9 mouse cellular contexts compared by ENCODE assay signal in genomic region chr7:89463775-89464592, GRCm38 (mm10). TPM values are rescaled to one million over a fixed set of nuclear protein-coding genes. Genes with fewer than 3 reads are reported as not detected.
DNase-seq lines count a peak whose midpoint lies in the region; ATAC-seq lines count a peak whose summit lies in the region.
"Had no signal": no experiment of that assay in that cellular context is flagged by ENCODE, and none has a peak within 500 bp of the region (broad histone marks: within the 10 kb centered on the region; RNA-seq: fewer than 3 reads in every experiment).

No protein-coding gene starts in this region.

- 56% methylated on average over 10 of the region's 10 CpGs for WGBS in forebrain, embryonic 13.5 days
- WGBS in forebrain, embryonic 10.5 days: 83% methylated on average over 10 of the region's 10 CpGs
- 43% methylated on average over 10 of the region's 10 CpGs for WGBS in embryonic facial prominence, embryonic 14.5 days
- WGBS in limb, embryonic 11.5 days: 47% methylated on average over 10 of the region's 10 CpGs
- WGBS in intestine, embryonic 16.5 days: 68% methylated on average over 10 of the region's 10 CpGs

- 0 out of 2 replicates have a peak, but pooled peaks cover 3% of the 10 kb centered on the region for H3K4me1 ChIP-seq in forebrain, embryonic 13.5 days
- H3K4me1 ChIP-seq in forebrain, embryonic 10.5 days: peaks cover 10% of the 10 kb centered on the region
- peaks cover 15% of the 10 kb centered on the region; the same call in 1 of the 2 replicates for H3K4me1 ChIP-seq in embryonic facial prominence, embryonic 14.5 days (ENCODE audit: control insufficient read depth, insufficient read depth, low read length)
- H3K4me1 ChIP-seq in limb, embryonic 11.5 days (ENCODE audit: control insufficient read depth, insufficient read depth, low read length): no peaks in the 10 kb centered on the region
- H3K4me1 ChIP-seq in intestine, embryonic 16.5 days (ENCODE audit: control insufficient read depth, insufficient read depth, low read length): peaks cover 5% of the 10 kb centered on the region; the same call in 1 of the 2 replicates

- no peaks in the 10 kb centered on the region for H3K36me3 ChIP-seq in forebrain, embryonic 13.5 days (ENCODE audit: poor library complexity, severe bottlenecking)
- H3K36me3 ChIP-seq in forebrain, embryonic 10.5 days (replicated peaks): no peaks in the 10 kb centered on the region
- H3K36me3 ChIP-seq in embryonic facial prominence, embryonic 14.5 days (ENCODE audit: control insufficient read depth, insufficient read depth, low read length): no peaks in the 10 kb centered on the region
- no peaks in the 10 kb centered on the region for H3K36me3 ChIP-seq in limb, embryonic 11.5 days (ENCODE audit: control insufficient read depth, insufficient read depth, low read length)
- H3K36me3 ChIP-seq in intestine, embryonic 16.5 days (ENCODE audit: control insufficient read depth, insufficient read depth, low read length): no peaks in the 10 kb centered on the region

- no peak overlapping the region for H3K9ac ChIP-seq in forebrain, embryonic 13.5 days
- no peak overlapping the region for H3K9ac ChIP-seq in embryonic facial prominence, embryonic 14.5 days (ENCODE audit: low read depth, low read length)
- H3K9ac ChIP-seq in limb, embryonic 11.5 days (ENCODE audit: low read length): no peak overlapping the region
- no peak overlapping the region for H3K9ac ChIP-seq in intestine, embryonic 16.5 days (ENCODE audit: low read depth, low read length)

- H3K27me3 ChIP-seq in forebrain, embryonic 13.5 days: no peaks in the 10 kb centered on the region
- no peaks in the 10 kb centered on the region for H3K27me3 ChIP-seq in forebrain, embryonic 10.5 days (ENCODE audit: poor library complexity, severe bottlenecking)
- H3K27me3 ChIP-seq in embryonic facial prominence, embryonic 14.5 days (replicated peaks; ENCODE audit: control insufficient read depth, insufficient read depth, low read length): no peaks in the 10 kb centered on the region
- H3K27me3 ChIP-seq in limb, embryonic 11.5 days (ENCODE audit: control insufficient read depth, insufficient read depth, low read length): no peaks in the 10 kb centered on the region
- H3K27me3 ChIP-seq in intestine, embryonic 16.5 days (replicated peaks; ENCODE audit: control insufficient read depth, insufficient read depth, low read length): no peaks in the 10 kb centered on the region

- DNase-seq in forebrain, embryonic 10.5 days (ENCODE audit: extremely low spot score, low spot score): no peak
- DNase-seq in brain, adult 2 months (ENCODE audit: low read depth, low spot score): peak; percentile 65
- peak; percentile 84 for DNase-seq in embryonic facial prominence, embryonic 14.5 days (ENCODE audit: low spot score)
- DNase-seq in limb, embryonic 11.5 days (ENCODE audit: low spot score): no peak
- DNase-seq in ovary, postnatal 36 days (ENCODE audit: low spot score): no peak
- DNase-seq: gastrocnemius, postnatal 14 days had no signal

- H3K4me2 ChIP-seq in forebrain, embryonic 13.5 days: no peak overlapping the region
- no peak overlapping the region for H3K4me2 ChIP-seq in embryonic facial prominence, embryonic 14.5 days (ENCODE audit: low read depth, low read length)
- H3K4me2 ChIP-seq in limb, embryonic 11.5 days (ENCODE audit: low read depth, severe bottlenecking): no peak overlapping the region
- no peak overlapping the region for H3K4me2 ChIP-seq in intestine, embryonic 16.5 days (ENCODE audit: low read depth, low read length)

- no peak overlapping the region for H3K4me3 ChIP-seq in forebrain, embryonic 13.5 days
- no peak overlapping the region for H3K4me3 ChIP-seq in forebrain, embryonic 10.5 days
- no peak overlapping the region for H3K4me3 ChIP-seq in embryonic facial prominence, embryonic 14.5 days (ENCODE audit: low read depth, low read length)
- H3K4me3 ChIP-seq in limb, embryonic 11.5 days (ENCODE audit: low read depth, low read length): no peak overlapping the region
- no peak overlapping the region for H3K4me3 ChIP-seq in intestine, embryonic 16.5 days (ENCODE audit: low read length)

- peak; percentile 85 for ATAC-seq in forebrain, embryonic 13.5 days
- peak; percentile 76 for ATAC-seq in embryonic facial prominence, embryonic 14.5 days (ENCODE audit: low read depth)
- 0 out of 2 replicates have a peak, but pooled peaks have one; percentile 17 for ATAC-seq in limb, embryonic 11.5 days (ENCODE audit: insufficient number of reproducible peaks, low FRiP score, low TSS enrichment, low read depth)
- ATAC-seq in inflammation-experienced regulatory T-cells, adult 6 months: no peak
- no peak for ATAC-seq in intestine, embryonic 16.5 days

- H3K9me3 ChIP-seq in forebrain, embryonic 13.5 days (replicated peaks): no peaks in the 10 kb centered on the region
- H3K9me3 ChIP-seq in forebrain, embryonic 10.5 days: no peaks in the 10 kb centered on the region
- no peaks in the 10 kb centered on the region for H3K9me3 ChIP-seq in embryonic facial prominence, embryonic 14.5 days (ENCODE audit: control insufficient read depth, low read length)
- no peaks in the 10 kb centered on the region for H3K9me3 ChIP-seq in limb, embryonic 11.5 days (ENCODE audit: control insufficient read depth, low read length)
- H3K9me3 ChIP-seq in intestine, embryonic 16.5 days (ENCODE audit: control insufficient read depth, low read length): no peaks in the 10 kb centered on the region

- H3K27ac ChIP-seq in forebrain, embryonic 13.5 days: peak overlapping the region; percentile 31; the same call in 1 of the 2 replicates
- no peak overlapping the region for H3K27ac ChIP-seq in forebrain, embryonic 10.5 days
- H3K27ac ChIP-seq in embryonic facial prominence, embryonic 14.5 days (replicated peaks; ENCODE audit: low read depth, low read length): 0 out of 2 replicates have a peak overlapping the region, but pooled peaks have one; percentile 22
- H3K27ac ChIP-seq in limb, embryonic 11.5 days (replicated peaks; ENCODE audit: low read depth, low read length): no peak overlapping the region
- no peak overlapping the region for H3K27ac ChIP-seq in intestine, embryonic 16.5 days (ENCODE audit: low read length)

RNA-seq across cellular contexts. Expression of gene Fzd4, which starts 59.8 kb away (rescaled TPM):
- polyA plus RNA-seq in forebrain, embryonic 13.5 days (2015; fragmentation: Nextera tagmentation; extraction: Ambion mirVana): 1.3 and 1.5 TPM in 2 replicates
- 5.9 and 6.8 TPM in 2 replicates for polyA plus RNA-seq in forebrain, embryonic 10.5 days (2016; fragmentation: Nextera tagmentation; extraction: Ambion mirVana)
- polyA plus RNA-seq in embryonic facial prominence, embryonic 14.5 days (2014; fragmentation: Nextera tagmentation; extraction: Ambion mirVana): 20.2 and 21.8 TPM in 2 replicates
- polyA plus RNA-seq in limb, embryonic 11.5 days (2014; fragmentation: Nextera tagmentation; extraction: Ambion mirVana): 9.4 and 11.0 TPM in 2 replicates
- polyA plus RNA-seq in inflammation-experienced regulatory T-cells, adult 6 months (2017; shearing (Covaris generic)): not detected
- polyA plus RNA-seq in intestine, embryonic 16.5 days (2015; fragmentation: Nextera tagmentation; extraction: Ambion mirVana): 7.4 and 8.9 TPM in 2 replicates

RNA-seq across cellular contexts. Expression of gene Tmem135, which starts 60.0 kb away (rescaled TPM):
- polyA plus RNA-seq in forebrain, embryonic 13.5 days (2015; fragmentation: Nextera tagmentation; extraction: Ambion mirVana): 18.3 and 19.0 TPM in 2 replicates
- polyA plus RNA-seq in forebrain, embryonic 10.5 days (2016; fragmentation: Nextera tagmentation; extraction: Ambion mirVana): 16.1 and 16.5 TPM in 2 replicates
- polyA plus RNA-seq in embryonic facial prominence, embryonic 14.5 days (2014; fragmentation: Nextera tagmentation; extraction: Ambion mirVana): 18.8 and 21.4 TPM in 2 replicates
- polyA plus RNA-seq in limb, embryonic 11.5 days (2014; fragmentation: Nextera tagmentation; extraction: Ambion mirVana): 17.7 and 18.3 TPM in 2 replicates
- 10 to 100 TPM; 23.2 to 30.3 (median 26.3) TPM for polyA plus RNA-seq in inflammation-experienced regulatory T-cells, adult 6 months (2017; shearing (Covaris generic))
- 54.6 and 63.1 TPM in 2 replicates for polyA plus RNA-seq in intestine, embryonic 16.5 days (2015; fragmentation: Nextera tagmentation; extraction: Ambion mirVana)

Comparison
In these comparisons a context has a peak if more than half of its experiments do, and no peak if none do; other contexts are left out.
1. H3K27ac ChIP-seq: peak in forebrain, embryonic 13.5 days (single experiment) and embryonic facial prominence, embryonic 14.5 days (single experiment); none in forebrain, embryonic 10.5 days (single experiment), limb, embryonic 11.5 days (single experiment) and intestine, embryonic 16.5 days (single experiment).
2. ATAC-seq: peak in forebrain, embryonic 13.5 days (single experiment), embryonic facial prominence, embryonic 14.5 days (single experiment) and limb, embryonic 11.5 days (single experiment); none in inflammation-experienced regulatory T-cells, adult 6 months (single experiment) and intestine, embryonic 16.5 days (single experiment).
3. DNase-seq: peak in brain, adult 2 months (single experiment) and embryonic facial prominence, embryonic 14.5 days (single experiment); none in forebrain, embryonic 10.5 days (single experiment), limb, embryonic 11.5 days (single experiment) and ovary, postnatal 36 days (single experiment).